Mouse (Mus musculus) MEL (cell line): Measurements from ENCODE around the gene Ppp1r12a. TPM values are rescaled to one million over a fixed set of nuclear protein-coding genes. Genes with fewer than 3 reads are reported as not detected.

Experiments
- DNase-seq: peaks from one replicate; pipeline ENCODE4 v3.0.0; 2011; ENCODE audit warnings: low read depth, low spot score
- H3K27ac ChIP-seq: 2 replicates; pipeline ENCODE4 v1.5.1; 2012; ENCODE audit warnings: low read depth, mild to moderate bottlenecking, control low read depth, low read length, moderate library complexity; ENCODE audit not compliant: control insufficient read depth
- H3K27me3 ChIP-seq, 2 experiments: fragments of 150-350 bp in 1 of 2; sonication (generic) in 1 of 2; 2 replicates each; pipeline ENCODE4 v1.6.1; 2012; ENCODE audit warnings: low read length in 2 of 2, mild to moderate bottlenecking in 2 of 2, improper control_type of control experiment in 1 of 2, moderate library complexity in 1 of 2; ENCODE audit not compliant: insufficient read depth in 2 of 2, control insufficient read depth in 1 of 2
- H3K36me3 ChIP-seq, 2 experiments: 2 replicates each; pipeline ENCODE4 v1.6.1; 2012 to 2014; ENCODE audit warnings: low read length in 2 of 2, improper control_type of control experiment in 1 of 2, inconsistent platforms in 1 of 2, mild to moderate bottlenecking in 1 of 2; ENCODE audit not compliant: insufficient read depth in 2 of 2, control insufficient read depth in 1 of 2
- H3K4me1 ChIP-seq, 2 experiments: fragments of 150-350 bp in 1 of 2; sonication (generic) in 1 of 2; 2 replicates each; pipeline ENCODE4 v1.6.1; 2012; ENCODE audit warnings: low read length in 2 of 2, improper control_type of control experiment in 1 of 2, mild to moderate bottlenecking in 1 of 2; ENCODE audit not compliant: insufficient read depth in 2 of 2, control insufficient read depth in 1 of 2
- H3K4me3 ChIP-seq, 2 experiments: fragments of 150-350 bp in 1 of 2; sonication (generic) in 1 of 2; 2 replicates each; pipeline ENCODE4 v1.5.1; 2012; ENCODE audit warnings: low read depth in 2 of 2, low read length in 2 of 2, mild to moderate bottlenecking in 2 of 2, moderate library complexity in 2 of 2, control low read depth in 1 of 2, improper control_type of control experiment in 1 of 2; ENCODE audit not compliant: control insufficient read depth in 1 of 2, insufficient read depth in 1 of 2
- H3K79me2 ChIP-seq: 2 replicates; pipeline ENCODE4 v1.6.1; 2012; ENCODE audit warnings: mild to moderate bottlenecking, low read length, moderate library complexity; ENCODE audit not compliant: control insufficient read depth, poor library complexity, insufficient read depth
- H3K9ac ChIP-seq: 2 replicates; pipeline ENCODE4 v1.6.1; 2012; ENCODE audit warnings: low read depth, mild to moderate bottlenecking, control low read depth, low read length, moderate library complexity; ENCODE audit not compliant: control insufficient read depth, poor library complexity, severe bottlenecking
- H3K9me3 ChIP-seq: fragments of 150-350 bp; sonication (generic); replicated peaks from 2 replicates; pipeline ENCODE4 v1.6.1; 2012; ENCODE audit warnings: mild to moderate bottlenecking, low read length, improper control_type of control experiment, moderate library complexity; ENCODE audit not compliant: insufficient read depth
- BHLHE40 ChIP-seq: IDR thresholded peaks from 2 replicates; pipeline ENCODE4 v1.6.1; 2012; ENCODE audit warnings: low read depth, mild to moderate bottlenecking, inconsistent platforms, low read length, improper control_type of control experiment, borderline replicate concordance
- CHD2 ChIP-seq: IDR thresholded peaks from 2 replicates; pipeline ENCODE4 v1.6.1; 2011; ENCODE audit warnings: low read length, improper control_type of control experiment
- CTCF ChIP-seq, 3 experiments: IDR thresholded peaks in 2 of 3; conservative IDR thresholded peaks in 1 of 3; 2 replicates each; pipeline ENCODE4 v1.5.1; 2011 to 2012; ENCODE audit warnings: low read length in 3 of 3, low read depth in 2 of 3, mild to moderate bottlenecking in 2 of 3, improper control_type of control experiment in 1 of 3, inconsistent platforms in 1 of 3, mixed read lengths in 1 of 3, moderate library complexity in 1 of 3; ENCODE audit not compliant: control insufficient read depth in 1 of 3, insufficient read depth in 1 of 3, poor library complexity in 1 of 3, severe bottlenecking in 1 of 3
- ELF1 ChIP-seq: IDR thresholded peaks from 2 replicates; pipeline ENCODE4 v1.6.1; 2014; ENCODE audit warnings: low read depth, mild to moderate bottlenecking, inconsistent platforms, low read length, improper control_type of control experiment, moderate library complexity
- ETS1 ChIP-seq: IDR thresholded peaks from 2 replicates; pipeline ENCODE4 v1.6.1; 2012; ENCODE audit warnings: low read depth, mild to moderate bottlenecking, inconsistent platforms, low read length, improper control_type of control experiment, moderate library complexity
- HCFC1 ChIP-seq: IDR thresholded peaks from 2 replicates; pipeline ENCODE4 v1.6.1; 2012; ENCODE audit warnings: low read depth, mild to moderate bottlenecking, inconsistent platforms, low read length, improper control_type of control experiment, moderate library complexity
- JUND ChIP-seq: IDR thresholded peaks from 2 replicates; pipeline ENCODE4 v1.6.1; 2011; ENCODE audit warnings: low read depth, mild to moderate bottlenecking, improper control_type of control experiment, low read length
- MAX ChIP-seq: IDR thresholded peaks from 2 replicates; pipeline ENCODE4 v1.6.1; 2011; ENCODE audit warnings: low read length, improper control_type of control experiment
- MAZ ChIP-seq: IDR thresholded peaks from 2 replicates; pipeline ENCODE4 v1.6.1; 2012; ENCODE audit warnings: low read depth, mild to moderate bottlenecking, inconsistent platforms, low read length, improper control_type of control experiment
- MXI1 ChIP-seq: IDR thresholded peaks from 2 replicates; pipeline ENCODE4 v1.6.1; 2011; ENCODE audit warnings: mild to moderate bottlenecking, low read depth, low read length, improper control_type of control experiment
- MYB ChIP-seq: IDR thresholded peaks from 2 replicates; pipeline ENCODE4 v1.6.1; 2011; ENCODE audit warnings: mild to moderate bottlenecking, low read depth, low read length, improper control_type of control experiment
- NELFE ChIP-seq: IDR thresholded peaks from 2 replicates; pipeline ENCODE4 v1.6.1; 2011; ENCODE audit warnings: low read depth, low read length, improper control_type of control experiment
- NRF1 ChIP-seq: IDR thresholded peaks from 2 replicates; pipeline ENCODE4 v1.6.1; 2014; ENCODE audit warnings: low read depth, mild to moderate bottlenecking, inconsistent platforms, low read length, improper control_type of control experiment, moderate library complexity; ENCODE audit not compliant: poor library complexity, insufficient read depth, severe bottlenecking
- POLR2A ChIP-seq, 2 experiments: IDR thresholded peaks; 2 replicates each; pipeline ENCODE4 v1.6.1; 2011 to 2012; ENCODE audit warnings: low read length in 2 of 2, mild to moderate bottlenecking in 2 of 2, control low read depth in 1 of 2, improper control_type of control experiment in 1 of 2, low read depth in 1 of 2, moderate library complexity in 1 of 2; ENCODE audit not compliant: control insufficient read depth in 1 of 2, insufficient read depth in 1 of 2, poor library complexity in 1 of 2
- RCOR1 ChIP-seq: IDR thresholded peaks from 2 replicates; pipeline ENCODE4 v1.6.1; 2012; ENCODE audit warnings: low read depth, mild to moderate bottlenecking, inconsistent platforms, low read length, improper control_type of control experiment
- SIN3A ChIP-seq: IDR thresholded peaks from 2 replicates; pipeline ENCODE4 v1.6.1; 2012; ENCODE audit warnings: low read length, improper control_type of control experiment, inconsistent platforms
- TAL1 ChIP-seq: IDR thresholded peaks from 2 replicates; pipeline ENCODE4 v1.6.1; 2012; ENCODE audit warnings: mild to moderate bottlenecking, inconsistent platforms, low read length, moderate library complexity, mixed read lengths
- TCF12 ChIP-seq: IDR thresholded peaks from 2 replicates; pipeline ENCODE4 v1.6.1; 2014; ENCODE audit warnings: low read depth, mild to moderate bottlenecking, inconsistent platforms, low read length, improper control_type of control experiment, moderate library complexity
- USF1 ChIP-seq: IDR thresholded peaks from 2 replicates; pipeline ENCODE4 v1.6.1; 2014; ENCODE audit warnings: low read depth, mild to moderate bottlenecking, inconsistent platforms, low read length, improper control_type of control experiment, moderate library complexity
- ZC3H11A ChIP-seq: IDR thresholded peaks from 2 replicates; pipeline ENCODE4 v1.6.1; 2012; ENCODE audit warnings: low read depth, mild to moderate bottlenecking, inconsistent platforms, low read length, improper control_type of control experiment
- ZNF384 ChIP-seq: IDR thresholded peaks from 2 replicates; pipeline ENCODE4 v1.6.1; 2012; ENCODE audit warnings: low read depth, mild to moderate bottlenecking, inconsistent platforms, low read length, improper control_type of control experiment
- polyA plus RNA-seq, 2 experiments: library from polyadenylated mRNA; stranded (reverse) in 1 of 2; unstranded in 1 of 2; fragments of >175 nt in 1 of 2; fragments of >200 nt in 1 of 2; gene quantifications; 2 replicates each; pipeline versions ENCODE4 v1.2.1 to v1.2.4; 2012; ENCODE audit warnings: low replicate concordance in 2 of 2, low read depth in 1 of 2; ENCODE audit not compliant: insufficient read length in 2 of 2, insufficient read depth in 1 of 2, missing spikeins in 1 of 2
- total RNA-seq: library from RNA; depleted of rRNA; stranded (reverse); fragments of 300-350 nt; gene quantifications from 2 replicates; pipeline ENCODE4 v1.2.3, GENCODE M21; 2012

Gene Ppp1r12a
- total and polyA plus RNA-seq, 3 experiments: 46.5 to 86.6 (median 59.1) TPM

DNA sequence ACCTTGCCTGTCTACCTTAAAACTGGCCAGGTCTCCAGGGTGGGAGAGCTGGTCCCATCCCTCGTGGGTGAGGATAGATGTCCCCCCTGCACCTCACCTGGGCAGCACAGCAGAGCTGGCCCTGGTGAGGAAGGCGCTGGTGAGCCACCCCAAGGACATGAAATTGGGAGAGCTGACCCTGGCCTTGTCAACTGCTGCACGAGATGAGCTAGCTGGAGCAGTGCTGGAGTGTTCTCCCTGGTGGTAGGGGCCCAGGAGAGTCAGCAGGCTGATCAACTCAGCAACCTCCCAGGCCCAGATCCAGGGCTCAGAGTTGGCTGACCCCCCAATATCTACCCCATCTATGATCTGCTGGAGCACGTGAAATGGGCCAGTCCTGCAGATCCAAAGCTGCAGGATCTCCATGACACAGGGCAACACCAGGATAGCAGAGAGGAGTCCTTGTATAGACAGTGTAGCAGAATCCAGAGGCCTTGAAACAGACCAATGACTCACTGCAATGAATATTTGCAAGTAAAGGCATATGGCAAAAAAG is 17.9 kb upstream of the Ppp1r12a start:
- Histone ChIP-seq H3K4me1 (no peaks in the 10 kb centered on the region), H3K27me3 (peaks cover 0 to 1% of the 10 kb centered on the region in 2 experiments; a peak in 1 of 4 replicates), H3K79me2 (no peaks in the 10 kb centered on the region), H3K4me3 (no peak overlapping the region), H3K27ac (no peak overlapping the region), H3K9ac (no peak overlapping the region), H3K9me3 (no peaks in the 10 kb centered on the region), H3K36me3 (no peaks in the 10 kb centered on the region)
- DNase-seq: no peak
- TF ChIP-seq TAL1 (no peak), SIN3A (no peak), ETS1 (no peak), USF1 (no peak), POLR2A (IDR thresholded peaks at IDR 0.05; ENCODE audit: control insufficient read depth in 1 of 2, insufficient read depth in 1 of 2, low read depth in 1 of 2, low read length in 2 of 2, poor library complexity in 1 of 2) (no peak), JUND (no peak), ELF1 (no peak), ZC3H11A (no peak), RCOR1 (no peak), MAZ (no peak), NRF1 (no peak), CHD2 (no peak), BHLHE40 (no peak), CTCF (IDR thresholded peaks at IDR 0.05 in 2 of 3, conservative IDR thresholded peaks at IDR 0.05 in 1 of 3; ENCODE audit: control insufficient read depth in 1 of 3, insufficient read depth in 1 of 3, low read depth in 2 of 3, low read length in 3 of 3, poor library complexity in 1 of 3, severe bottlenecking in 1 of 3) (no peak), TCF12 (no peak), MAX (no peak), MXI1 (no peak)

- H3K4me1 ChIP-seq: no peaks in the 10 kb centered on the region
- no peaks in the 10 kb centered on the region for H3K9me3 ChIP-seq
- H3K27ac ChIP-seq: no peak overlapping the region
- no peak for DNase-seq
- H3K4me3 ChIP-seq: no peak overlapping the region
- H3K36me3 ChIP-seq: no peaks in the 10 kb centered on the region
- no peak overlapping the region for H3K9ac ChIP-seq
- H3K79me2 ChIP-seq: no peaks in the 10 kb centered on the region
- H3K27me3 ChIP-seq: peaks cover 0 to 1% of the 10 kb centered on the region in 2 experiments; a peak in 1 of 4 replicates
- no peak for TF ChIP-seq ZNF384
- no peak for TF ChIP-seq NELFE
- no peak for TF ChIP-seq HCFC1
- TF ChIP-seq USF1: no peak
- TF ChIP-seq SIN3A: no peak
- no peak for TF ChIP-seq MYB
- TF ChIP-seq MAZ: no peak
- no peak for TF ChIP-seq NRF1
- no peak for TF ChIP-seq TCF12
- TF ChIP-seq RCOR1: no peak
Measured at GRCm38 (mm10) chr10:108145701-108146100, 16.3 kb upstream of the Ppp1r12a start.
